Comparison of ENCODE assay signal across 7 mouse cellular contexts in the genomic region with DNA sequence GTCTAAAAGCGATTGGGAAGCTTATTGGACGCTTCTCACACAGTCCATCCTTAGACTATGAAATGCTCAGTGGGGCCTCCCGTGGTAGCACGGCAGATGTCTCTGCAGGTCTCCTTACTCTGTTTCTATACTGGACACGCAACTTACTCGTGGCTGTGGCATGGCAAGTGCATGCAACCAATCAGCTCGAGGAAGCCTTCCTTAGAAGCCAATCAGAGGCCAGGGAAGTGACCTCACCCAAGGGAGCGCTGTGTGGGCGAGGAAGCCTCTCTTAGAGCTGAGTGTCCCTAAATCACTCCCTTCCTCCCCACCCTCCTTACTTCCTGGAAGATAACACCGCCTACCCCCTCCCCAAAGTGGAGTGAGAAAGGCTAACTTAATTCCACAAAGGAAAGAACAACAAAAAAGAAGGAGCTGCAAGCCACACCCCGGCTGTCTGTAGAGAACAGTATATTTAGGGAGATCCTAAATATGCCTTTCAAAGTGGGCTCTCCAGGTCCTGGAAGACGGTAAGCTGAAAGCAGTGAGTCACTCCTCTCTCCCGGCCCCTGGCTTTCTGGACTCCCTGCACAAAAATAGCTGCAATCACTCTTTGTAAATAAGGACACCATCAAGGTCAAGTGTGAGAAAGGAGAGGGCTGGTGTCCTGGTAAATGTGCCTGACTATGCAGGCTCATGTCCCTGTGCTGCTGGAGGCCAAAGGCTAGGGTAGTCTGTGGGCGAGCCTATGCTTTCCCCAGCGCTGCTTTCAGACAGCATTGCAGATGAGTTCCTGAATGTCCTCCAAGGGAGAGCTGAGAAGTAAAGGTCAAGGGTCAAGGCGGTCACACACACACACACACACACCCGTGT. TPM values are rescaled to one million over a fixed set of nuclear protein-coding genes. Genes with fewer than 3 reads are reported as not detected.
A peak's percentile ranks its signal among the peaks of the same experiment; 100 is the strongest.
DNase-seq lines count a peak whose midpoint lies in the region; ATAC-seq lines count a peak whose summit lies in the region.

Gm16253 (plus strand) TSS at position 295 of the 852 bp plus-strand sequence.

- H3K27ac ChIP-seq in intestine, embryonic 14.5 days (ENCODE audit: low read depth), result peak within 1 kb of the TSS; percentile 97

- H3K27me3 ChIP-seq in intestine, embryonic 14.5 days (replicated peaks; ENCODE audit: control insufficient read depth, insufficient read depth, low read length), result no peaks in the 10 kb centered on the region

- peaks cover 29% of the 10 kb centered on the region for H3K4me1 ChIP-seq in intestine, embryonic 14.5 days (replicated peaks; ENCODE audit: control insufficient read depth, insufficient read depth, low read length)

- peak; percentile 79 to 85 for DNase-seq in adrenal gland, adult 18-20 months (ENCODE audit: low spot score in 2 of 2)
- DNase-seq in embryo, embryonic 10.5 days (ENCODE audit: low spot score), result peak; percentile 91
- DNase-seq in gastrocnemius, postnatal 14 days, result peak; percentile 92
- peak; percentile 94 for DNase-seq in intestine, embryonic 14.5 days (ENCODE audit: low spot score)
- DNase-seq in left cerebral cortex, postnatal 25 days (ENCODE audit: low spot score in 2 of 2), result peak; percentile 90 to 99
- DNase-seq in mesoderm, embryonic 11.5 days (ENCODE audit: low read depth, low spot score), result peak; percentile 94
- DNase-seq in right cerebral cortex, postnatal 4 days, result peak; percentile 66

- intact Hi-C loops in gastrocnemius, postnatal 14 days (cut with DNase I; ENCODE audit: low total_unique reads), result no loop called here
- intact Hi-C loops in left cerebral cortex, postnatal 25 days (cut with DNase I), result no loop called here

- ATAC-seq in intestine, embryonic 14.5 days (replicated peaks; ENCODE audit: low FRiP score, low TSS enrichment, low read depth), result peak; percentile 93

- peak within 1 kb of the TSS; percentile 26 for H3K4me3 ChIP-seq in intestine, embryonic 14.5 days (ENCODE audit: low read depth, low read length)

- H3K9ac ChIP-seq in intestine, embryonic 14.5 days (ENCODE audit: low read length), result peak within 1 kb of the TSS; percentile 40

- H3K36me3 ChIP-seq in intestine, embryonic 14.5 days (ENCODE audit: control insufficient read depth, insufficient read depth, low read length), result no peaks in the 10 kb centered on the region

- no peaks in the 10 kb centered on the region for H3K9me3 ChIP-seq in intestine, embryonic 14.5 days (ENCODE audit: control insufficient read depth, low read length)

- peak within 1 kb of the TSS; percentile 58 for H3K4me2 ChIP-seq in intestine, embryonic 14.5 days (ENCODE audit: low read length)

- WGBS in intestine, embryonic 14.5 days, result 11% methylated on average over 17 of the region's 17 CpGs

RNA-seq across cellular contexts. Expression of gene Gm16253, which starts in this region (rescaled TPM):
- total RNA-seq in adrenal gland, adult 18-20 months (2021), result not detected
- total RNA-seq in gastrocnemius, postnatal 14 days (2021), result 1 to 10 TPM; 1.2 to 1.5 TPM
- 0.37 and 1.6 TPM in 2 replicates for polyA plus RNA-seq in intestine, embryonic 14.5 days (2014; fragmentation: Nextera tagmentation; extraction: Ambion mirVana)
- not detected for total RNA-seq in left cerebral cortex, postnatal 25 days (2021)

Comparison
In these comparisons a context has a peak if more than half of its experiments do, and no peak if none do; other contexts are left out.
1. Peak in every context shown above with its lines: DNase-seq, ATAC-seq, H3K4me3 ChIP-seq and H3K27ac ChIP-seq.
2. Peak in DNase-seq in adrenal gland, adult 18-20 months; RNA of the gene not detected or under 1 TPM.
3. Peak in DNase-seq in left cerebral cortex, postnatal 25 days; RNA of the gene not detected or under 1 TPM.